9 mouse cellular contexts compared by ENCODE assay signal in genomic region chr1:106395476-106395875, GRCm38 (mm10).
DNase-seq lines count a peak whose midpoint lies in the region; ATAC-seq and TF ChIP-seq lines count a peak whose summit lies in the region.
"Had no signal": no experiment of that assay in that cellular context is flagged by ENCODE, and none has a peak within 500 bp of the region (broad histone marks: within the 10 kb centered on the region; RNA-seq: fewer than 3 reads in every experiment).

No protein-coding gene starts in this region.

- H3K79me2 ChIP-seq in C2C12 (ENCODE audit: control insufficient read depth, insufficient read depth), result no peaks in the 10 kb centered on the region

- H3ac ChIP-seq in C2C12 (ENCODE audit: control insufficient read depth, insufficient read length, low read depth), result no peak overlapping the region

- H3K79me3 ChIP-seq in C2C12 (ENCODE audit: low read depth), result no peaks in the 10 kb centered on the region

- H3K9me3 ChIP-seq in heart, embryonic 16.5 days (replicated peaks; ENCODE audit: control insufficient read depth, low read length), result no peaks in the 10 kb centered on the region
- no peaks in the 10 kb centered on the region for H3K9me3 ChIP-seq in kidney, postnatal 0 days (replicated peaks; ENCODE audit: low read length)
- H3K9me3 ChIP-seq in liver, embryonic 14.5 days (ENCODE audit: control insufficient read depth, low read length), result no peaks in the 10 kb centered on the region
- H3K9me3 ChIP-seq in neural tube, embryonic 11.5 days (ENCODE audit: control insufficient read depth, low read length), result no peaks in the 10 kb centered on the region
- no peaks in the 10 kb centered on the region for H3K9me3 ChIP-seq in stomach, postnatal 0 days (ENCODE audit: control insufficient read depth, low read length)
- H3K9me3 ChIP-seq: embryonic facial prominence, embryonic 13.5 days had no signal

- H3K4me3 ChIP-seq in C2C12 (ENCODE audit: insufficient read depth, poor library complexity, severe bottlenecking), result no peak overlapping the region
- H3K4me3 ChIP-seq in heart, embryonic 16.5 days (ENCODE audit: low read length), result no peak overlapping the region
- no peak overlapping the region for H3K4me3 ChIP-seq in kidney, postnatal 0 days (replicated peaks; ENCODE audit: low read depth, low read length)
- H3K4me3 ChIP-seq in liver, embryonic 14.5 days (ENCODE audit: insufficient read depth in 1 of 2, low read depth in 2 of 2, low read length in 2 of 2), result no peak overlapping the region
- no peak overlapping the region for H3K4me3 ChIP-seq in neural tube, embryonic 11.5 days (ENCODE audit: low read depth, low read length)
- H3K4me3 ChIP-seq in stomach, postnatal 0 days (ENCODE audit: low read depth, low read length), result no peak overlapping the region
- H3K4me3 ChIP-seq: embryonic facial prominence, embryonic 13.5 days had no signal

- peak; percentile 15 for TF ChIP-seq CTCF in C2C12 (IDR thresholded peaks at IDR 0.05; ENCODE audit: control insufficient read depth, insufficient read depth, insufficient read length)
- peak; percentile 87 for TF ChIP-seq CTCF in kidney, postnatal 0 days (IDR thresholded peaks at IDR 0.05; ENCODE audit: low read depth)
- peak; percentile 72 for TF ChIP-seq CTCF in liver, embryonic 14.5 days (IDR thresholded peaks at IDR 0.05; ENCODE audit: low read depth)
- TF ChIP-seq CTCF in stomach, postnatal 0 days (IDR thresholded peaks at IDR 0.05; ENCODE audit: low read depth), result peak; percentile 93

- DNase-seq in adrenal gland, adult 8-10 months, result peak; percentile 47
- DNase-seq in embryo, embryonic 9.5 days (ENCODE audit: extremely low spot score), result peak; percentile 71
- peak; percentile 85 for DNase-seq in kidney, postnatal 0 days (ENCODE audit: low spot score)
- DNase-seq in liver, embryonic 14.5 days (ENCODE audit: low read depth in 3 of 3, low spot score in 3 of 3), result peak; percentile 15 to 24 (median 19)
- DNase-seq in neural tube, embryonic 11.5 days (ENCODE audit: low spot score), result peak; percentile 64
- DNase-seq in stomach, postnatal 0 days (ENCODE audit: low spot score), result peak; percentile 60

- H3K27me3 ChIP-seq in C2C12 (ENCODE audit: control insufficient read depth, insufficient read depth, insufficient read length), result no peaks in the 10 kb centered on the region
- H3K27me3 ChIP-seq in heart, embryonic 16.5 days (ENCODE audit: control insufficient read depth, insufficient read depth, low read length), result no peaks in the 10 kb centered on the region
- H3K27me3 ChIP-seq in kidney, postnatal 0 days (ENCODE audit: insufficient read depth, low read length), result no peaks in the 10 kb centered on the region
- H3K27me3 ChIP-seq in liver, embryonic 14.5 days (ENCODE audit: control insufficient read depth, insufficient read depth, low read length), result no peaks in the 10 kb centered on the region
- no peaks in the 10 kb centered on the region for H3K27me3 ChIP-seq in neural tube, embryonic 11.5 days (ENCODE audit: control insufficient read depth, insufficient read depth, low read length)
- no peaks in the 10 kb centered on the region for H3K27me3 ChIP-seq in stomach, postnatal 0 days (ENCODE audit: control insufficient read depth, insufficient read depth, low read length)
- H3K27me3 ChIP-seq: embryonic facial prominence, embryonic 13.5 days had no signal

- no peak overlapping the region for H3K4me2 ChIP-seq in heart, embryonic 16.5 days (ENCODE audit: low read depth, low read length)
- H3K4me2 ChIP-seq in kidney, postnatal 0 days (ENCODE audit: low read length), result no peak overlapping the region
- no peak overlapping the region for H3K4me2 ChIP-seq in liver, embryonic 14.5 days (ENCODE audit: low read depth)
- H3K4me2 ChIP-seq in neural tube, embryonic 11.5 days (ENCODE audit: low read depth), result no peak overlapping the region
- H3K4me2 ChIP-seq in stomach, postnatal 0 days (replicated peaks; ENCODE audit: low read depth), result no peak overlapping the region
- H3K4me2 ChIP-seq: embryonic facial prominence, embryonic 13.5 days had no signal

- no peak overlapping the region for H3K9ac ChIP-seq in heart, embryonic 16.5 days (ENCODE audit: low read length)
- H3K9ac ChIP-seq in kidney, postnatal 0 days (ENCODE audit: low read depth, low read length), result no peak overlapping the region
- H3K9ac ChIP-seq in liver, embryonic 14.5 days (replicated peaks), result no peak overlapping the region
- H3K9ac ChIP-seq in neural tube, embryonic 11.5 days (ENCODE audit: low read length), result no peak overlapping the region
- H3K9ac ChIP-seq in stomach, postnatal 0 days (ENCODE audit: low read length), result no peak overlapping the region
- H3K9ac ChIP-seq: embryonic facial prominence, embryonic 13.5 days had no signal

- TF ChIP-seq EP300 in liver, embryonic 14.5 days (IDR thresholded peaks at IDR 0.05; ENCODE audit: low read depth), result no peak
- no peak for TF ChIP-seq EP300 in stomach, postnatal 0 days (optimal IDR thresholded peaks at IDR 0.05)

- ATAC-seq in heart, embryonic 16.5 days (replicated peaks; ENCODE audit: extremely low read depth, insufficient read depth, low FRiP score), result peak; percentile 46
- peak; percentile 79; the same call in 1 of the 2 replicates for ATAC-seq in kidney, postnatal 0 days (replicated peaks; ENCODE audit: low FRiP score, low read depth)
- ATAC-seq in liver, embryonic 14.5 days (ENCODE audit: insufficient read depth), result 0 out of 2 replicates have a peak, but pooled peaks have one; percentile 23
- ATAC-seq in neural tube, embryonic 11.5 days (ENCODE audit: insufficient read depth, low FRiP score, low TSS enrichment), result peak; percentile 78
- peak; percentile 76 for ATAC-seq in stomach, postnatal 0 days (ENCODE audit: low FRiP score, low TSS enrichment)

- H3K4me1 ChIP-seq in heart, embryonic 16.5 days (ENCODE audit: control insufficient read depth, insufficient read depth, low read length), result 0 out of 2 replicates have a peak, but pooled peaks cover under 1% of the 10 kb centered on the region
- H3K4me1 ChIP-seq in kidney, postnatal 0 days (replicated peaks; ENCODE audit: insufficient read depth, low read length), result no peaks in the 10 kb centered on the region
- no peaks in the 10 kb centered on the region for H3K4me1 ChIP-seq in liver, embryonic 14.5 days (replicated peaks; ENCODE audit: control insufficient read depth in 2 of 2, insufficient read depth in 2 of 2, low read length in 1 of 2)
- no peaks in the 10 kb centered on the region for H3K4me1 ChIP-seq in neural tube, embryonic 11.5 days (ENCODE audit: control insufficient read depth, insufficient read depth, low read length)
- H3K4me1 ChIP-seq in stomach, postnatal 0 days (replicated peaks; ENCODE audit: control insufficient read depth, insufficient read depth), result no peaks in the 10 kb centered on the region
- H3K4me1 ChIP-seq: embryonic facial prominence, embryonic 13.5 days had no signal

- WGBS in heart, embryonic 16.5 days, result 14% methylated on average over 2 of the region's 2 CpGs
- 6% methylated on average over 2 of the region's 2 CpGs for WGBS in kidney, postnatal 0 days
- 5% methylated on average over 2 of the region's 2 CpGs for WGBS in liver, embryonic 14.5 days (ENCODE audit: insufficient replicate concordance)
- WGBS in neural tube, embryonic 11.5 days, result 4% methylated on average over 2 of the region's 2 CpGs
- WGBS in stomach, postnatal 0 days, result 4% methylated on average over 2 of the region's 2 CpGs

- H3K36me3 ChIP-seq in C2C12 (ENCODE audit: control insufficient read depth, insufficient read depth), result peaks cover 13% of the 10 kb centered on the region
- peaks cover 14% of the 10 kb centered on the region for H3K36me3 ChIP-seq in heart, embryonic 16.5 days (ENCODE audit: control insufficient read depth, insufficient read depth)
- peaks cover 13% of the 10 kb centered on the region; the same call in 1 of the 2 replicates for H3K36me3 ChIP-seq in kidney, postnatal 0 days (ENCODE audit: insufficient read depth, low read length)
- no peaks in the 10 kb centered on the region for H3K36me3 ChIP-seq in liver, embryonic 14.5 days (replicated peaks; ENCODE audit: control insufficient read depth, insufficient read depth, low read depth)
- H3K36me3 ChIP-seq in neural tube, embryonic 11.5 days (ENCODE audit: control insufficient read depth, insufficient read depth, low read length), result peaks cover 5% of the 10 kb centered on the region
- H3K36me3 ChIP-seq in stomach, postnatal 0 days (ENCODE audit: control insufficient read depth, insufficient read depth, low read length), result peaks cover 3% of the 10 kb centered on the region; the same call in 1 of the 2 replicates

- H3K27ac ChIP-seq in heart, embryonic 16.5 days (ENCODE audit: low read length), result no peak overlapping the region
- H3K27ac ChIP-seq in kidney, postnatal 0 days, result no peak overlapping the region
- H3K27ac ChIP-seq in liver, embryonic 14.5 days, result no peak overlapping the region
- H3K27ac ChIP-seq in neural tube, embryonic 11.5 days (ENCODE audit: low read depth, low read length), result no peak overlapping the region
- no peak overlapping the region for H3K27ac ChIP-seq in stomach, postnatal 0 days (replicated peaks)
- H3K27ac ChIP-seq: embryonic facial prominence, embryonic 13.5 days had no signal

TF ChIP-seq in C2C12, 6 proteins besides CTCF, POLR2A, EP300 and RAD21:
- no peak for TF ChIP-seq MAX (IDR thresholded peaks at IDR 0.05)
- no peak for TF ChIP-seq CEBPB (IDR thresholded peaks at IDR 0.05; ENCODE audit: low read depth)
- TF ChIP-seq MYOG (IDR thresholded peaks at IDR 0.05; ENCODE audit: control insufficient read depth, extremely low read depth, insufficient read length), result no peak
- no peak for TF ChIP-seq FOSL1 (IDR thresholded peaks at IDR 0.05; ENCODE audit: insufficient read depth, low read length, poor library complexity, severe bottlenecking)
- TF ChIP-seq MYOD1 (IDR thresholded peaks at IDR 0.05; ENCODE audit: control insufficient read depth, insufficient read length, low read depth), result no peak
- TF ChIP-seq USF1 (IDR thresholded peaks at IDR 0.05; ENCODE audit: low read depth), result no peak

Comparison
In these comparisons a context has a peak if more than half of its experiments do, and no peak if none do; other contexts are left out.
1. CTCF ChIP-seq: peak in every context shown above with its lines; median percentile 93 in stomach, postnatal 0 days; 87 in kidney, postnatal 0 days; 72 in liver, embryonic 14.5 days; 15 in C2C12.
2. DNase-seq: peak in every context shown above with its lines; median percentile 85 in kidney, postnatal 0 days; 71 in embryo, embryonic 9.5 days; 64 in neural tube, embryonic 11.5 days; 60 in stomach, postnatal 0 days; 47 in adrenal gland, adult 8-10 months; 19 in liver, embryonic 14.5 days.
3. ATAC-seq: peak in every context shown above with its lines; median percentile 79 in kidney, postnatal 0 days; 78 in neural tube, embryonic 11.5 days; 76 in stomach, postnatal 0 days; 46 in heart, embryonic 16.5 days; 23 in liver, embryonic 14.5 days.